Mouse (Mus musculus): ENCODE measurements around the gene Pdlim4. TPM values are rescaled to one million over a fixed set of nuclear protein-coding genes. Genes with fewer than 3 reads are reported as not detected.

The Pdlim4 gene
- polyA plus RNA-seq, 1 experiment, result 26.0 TPM

DNA sequence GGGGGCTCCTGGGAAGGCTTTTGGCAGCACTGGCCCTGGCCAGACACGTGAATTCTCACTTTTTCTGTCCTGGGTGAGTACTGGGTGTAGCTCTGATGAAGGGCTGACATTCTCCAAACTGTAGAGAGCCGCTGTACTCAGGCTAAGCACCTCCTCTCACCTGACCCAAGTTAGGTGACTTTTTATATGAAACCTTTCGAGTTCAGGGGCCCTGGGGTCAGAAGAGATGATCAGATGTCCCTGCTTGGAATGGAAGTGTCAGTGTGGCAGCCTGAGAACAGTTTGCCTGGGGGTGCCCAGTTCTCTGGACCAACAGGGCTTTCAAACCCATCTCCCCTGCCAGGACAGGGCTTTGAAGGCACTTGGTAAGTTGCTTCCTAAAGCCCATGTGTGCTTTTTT is 39.3 kb upstream of the Pdlim4 start:
- DNase-seq (ENCODE audit: low read depth), result no peak

DNA sequence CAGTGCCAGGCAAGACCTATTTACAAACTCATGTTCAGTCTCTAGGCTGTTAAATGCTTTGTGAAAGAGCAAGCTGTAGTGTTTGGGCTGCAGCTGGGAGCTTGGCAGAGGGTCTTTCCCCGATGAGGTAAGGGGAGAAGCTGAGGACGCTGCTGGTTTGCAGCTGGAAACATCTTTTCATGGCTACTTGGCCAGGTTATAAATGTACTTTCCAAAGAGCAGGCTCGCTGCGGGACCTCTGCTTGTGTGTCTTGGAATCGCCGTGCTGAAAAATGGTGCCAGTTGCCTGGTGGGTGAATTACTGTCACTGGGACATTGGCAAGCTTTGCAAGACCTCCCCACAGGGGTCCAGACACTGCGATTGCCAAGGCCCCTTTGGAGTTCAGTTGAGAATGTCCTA is 38.4 kb upstream of the Pdlim4 start:
- TF ChIP-seq POLR2A (IDR thresholded peaks at IDR 0.05; ENCODE audit: borderline replicate concordance, extremely low read depth, insufficient read depth, insufficient read length, poor library complexity, severe bottlenecking) (no peak), CTCF (IDR thresholded peaks at IDR 0.05; ENCODE audit: borderline replicate concordance, extremely low read depth, insufficient read depth, insufficient read length) (no peak)
- DNase-seq (ENCODE audit: low read depth), result peak; percentile 54

More for the DNA sequence above, 39.3 kb upstream of the Pdlim4 start:
- TF ChIP-seq POLR2A (IDR thresholded peaks at IDR 0.05; ENCODE audit: borderline replicate concordance, extremely low read depth, insufficient read depth, insufficient read length, poor library complexity, severe bottlenecking), result no peak
- no peak for TF ChIP-seq CTCF (IDR thresholded peaks at IDR 0.05; ENCODE audit: borderline replicate concordance, extremely low read depth, insufficient read depth, insufficient read length)

DNA sequence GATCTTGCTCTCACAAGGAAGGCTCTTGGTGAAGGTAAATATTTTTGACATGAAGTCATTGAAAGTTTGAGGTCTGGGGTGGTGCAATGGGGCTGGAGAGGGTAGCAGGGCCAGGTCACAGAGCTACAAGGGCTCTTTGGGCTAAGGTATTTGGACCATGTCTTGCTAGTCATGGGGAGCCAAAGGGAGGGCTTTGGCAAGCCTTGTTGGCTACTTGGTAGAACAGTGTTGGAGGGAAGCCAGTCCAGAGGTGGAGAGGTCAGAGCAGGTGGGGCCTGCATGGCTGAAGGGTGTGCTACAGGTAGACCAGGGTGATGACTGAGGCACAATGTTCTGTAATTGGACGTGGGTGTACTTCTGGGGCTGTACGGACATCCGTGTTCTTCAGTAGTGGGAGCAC is 37.9 kb upstream of the Pdlim4 start:
- no peak for DNase-seq (ENCODE audit: low read depth)
- TF ChIP-seq POLR2A (IDR thresholded peaks at IDR 0.05; ENCODE audit: borderline replicate concordance, extremely low read depth, insufficient read depth, insufficient read length, poor library complexity, severe bottlenecking) (no peak), CTCF (IDR thresholded peaks at IDR 0.05; ENCODE audit: borderline replicate concordance, extremely low read depth, insufficient read depth, insufficient read length) (no peak)

DNA sequence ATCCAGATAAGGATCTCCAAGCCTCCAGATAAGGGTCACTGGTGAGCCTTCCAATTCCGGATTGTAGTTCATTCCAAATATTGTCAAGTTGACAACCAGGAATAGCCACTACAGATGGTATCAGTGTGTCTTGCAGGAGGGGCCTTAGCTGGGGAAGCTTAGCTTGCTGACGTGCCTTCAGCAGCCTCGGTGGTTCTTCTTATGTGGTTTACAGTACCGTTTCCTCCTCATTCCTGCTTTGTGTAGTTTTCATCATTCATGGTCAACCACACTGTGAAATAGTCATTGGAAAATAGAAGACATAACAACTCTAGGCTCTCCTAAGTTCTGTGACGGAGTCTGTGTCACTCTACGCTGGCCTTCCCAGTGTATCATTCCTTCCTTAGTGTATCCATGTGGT is 36.2 kb upstream of the Pdlim4 start:
- no peak for DNase-seq (ENCODE audit: low read depth)
- TF ChIP-seq POLR2A (IDR thresholded peaks at IDR 0.05; ENCODE audit: borderline replicate concordance, extremely low read depth, insufficient read depth, insufficient read length, poor library complexity, severe bottlenecking) (no peak), CTCF (IDR thresholded peaks at IDR 0.05; ENCODE audit: borderline replicate concordance, extremely low read depth, insufficient read depth, insufficient read length) (no peak)

DNA sequence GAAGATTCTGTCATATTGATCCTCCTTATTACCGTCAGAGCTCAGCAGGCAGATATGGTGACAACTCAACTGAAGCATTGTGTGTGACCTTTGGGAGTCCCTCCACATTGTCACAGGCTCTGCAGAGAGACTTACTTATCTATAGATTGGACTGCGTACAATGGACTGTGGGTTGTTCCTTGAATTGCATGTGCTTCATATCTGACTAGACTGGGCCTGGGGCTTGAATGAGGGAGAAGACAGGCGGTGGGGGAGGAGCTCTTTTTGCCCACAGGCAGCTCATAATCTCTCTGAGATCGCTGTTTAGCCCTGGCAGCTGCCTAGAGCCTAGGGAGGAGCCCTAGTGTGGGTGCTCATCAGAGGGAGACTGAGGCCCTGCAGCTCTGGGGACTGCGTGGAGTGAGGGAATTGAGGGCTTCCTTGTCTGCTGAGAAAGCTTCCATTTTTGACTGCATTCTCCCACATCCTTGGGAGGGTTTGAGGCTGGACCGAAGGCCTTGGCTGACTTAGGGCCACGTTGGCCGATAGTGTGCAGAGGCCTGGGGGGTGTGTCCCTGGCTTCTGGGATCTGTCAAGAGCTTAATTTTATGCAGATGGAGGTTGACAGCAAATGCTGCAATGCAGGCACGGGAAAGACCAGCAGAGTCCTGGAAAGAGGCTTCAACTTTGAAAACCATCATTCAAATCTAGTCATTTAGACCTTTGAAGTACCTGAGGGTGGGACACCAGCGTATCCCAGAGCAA is 34.1 kb upstream of the Pdlim4 start:
- TF ChIP-seq CTCF (IDR thresholded peaks at IDR 0.05; ENCODE audit: borderline replicate concordance, extremely low read depth, insufficient read depth, insufficient read length) (no peak), POLR2A (IDR thresholded peaks at IDR 0.05; ENCODE audit: borderline replicate concordance, extremely low read depth, insufficient read depth, insufficient read length, poor library complexity, severe bottlenecking) (no peak)
- DNase-seq (ENCODE audit: low read depth), result no peak

GRCm38 (mm10) chr11:54101701-54102100 is 32.9 kb upstream of the Pdlim4 start:
- no peak for DNase-seq (ENCODE audit: low read depth)
- TF ChIP-seq CTCF (IDR thresholded peaks at IDR 0.05; ENCODE audit: borderline replicate concordance, extremely low read depth, insufficient read depth, insufficient read length) (no peak), POLR2A (IDR thresholded peaks at IDR 0.05; ENCODE audit: borderline replicate concordance, extremely low read depth, insufficient read depth, insufficient read length, poor library complexity, severe bottlenecking) (no peak)

DNA sequence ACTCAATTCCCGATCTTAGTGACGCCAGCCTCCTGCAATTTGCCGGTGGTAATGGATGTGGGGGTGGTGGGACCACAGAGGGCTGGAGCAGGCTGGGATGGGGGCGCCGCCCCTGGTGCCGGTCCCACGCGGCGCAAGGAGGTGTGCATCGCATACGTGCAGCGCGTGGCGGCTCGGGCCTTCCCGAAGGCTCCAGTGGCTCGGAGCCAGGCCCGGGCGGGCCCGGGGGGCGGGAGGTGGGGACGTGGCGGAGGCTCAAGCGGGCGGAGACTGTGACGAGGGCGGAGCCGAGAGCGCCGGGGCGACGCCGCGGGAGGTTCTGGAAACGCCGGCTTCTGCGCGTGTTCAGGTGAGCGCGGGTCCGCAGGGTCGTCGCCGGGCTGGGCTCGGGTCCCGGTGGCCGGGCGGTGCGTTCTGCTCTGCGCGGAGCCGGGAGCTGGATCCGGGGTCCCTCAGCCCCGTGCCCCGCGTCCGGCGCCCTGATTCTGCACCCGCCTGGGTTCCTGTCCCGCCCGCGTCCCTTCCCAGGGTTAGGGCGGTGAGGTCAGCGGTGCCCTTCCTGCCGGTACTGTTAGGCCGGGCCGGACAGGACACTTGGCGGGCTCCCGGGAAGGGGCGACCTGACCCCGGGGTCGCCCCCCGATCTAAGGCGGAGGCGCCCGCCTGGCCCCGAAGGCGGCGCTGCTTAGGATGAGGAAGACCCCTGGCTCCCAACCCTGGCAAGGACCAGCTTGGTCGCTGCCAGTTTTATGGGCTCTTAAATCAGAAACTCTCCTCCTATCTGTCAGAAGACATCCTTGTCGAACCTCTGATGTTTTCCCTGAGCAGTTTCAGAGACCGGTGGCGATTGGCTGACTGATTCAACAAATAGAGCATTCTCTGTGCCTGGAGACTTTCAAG is 32.1 kb upstream of the Pdlim4 start:
- DNase-seq (ENCODE audit: low read depth), result peak; percentile 84
- TF ChIP-seq CTCF (IDR thresholded peaks at IDR 0.05; ENCODE audit: borderline replicate concordance, extremely low read depth, insufficient read depth, insufficient read length), result no peak
- no peak for TF ChIP-seq POLR2A (IDR thresholded peaks at IDR 0.05; ENCODE audit: borderline replicate concordance, extremely low read depth, insufficient read depth, insufficient read length, poor library complexity, severe bottlenecking)

DNA sequence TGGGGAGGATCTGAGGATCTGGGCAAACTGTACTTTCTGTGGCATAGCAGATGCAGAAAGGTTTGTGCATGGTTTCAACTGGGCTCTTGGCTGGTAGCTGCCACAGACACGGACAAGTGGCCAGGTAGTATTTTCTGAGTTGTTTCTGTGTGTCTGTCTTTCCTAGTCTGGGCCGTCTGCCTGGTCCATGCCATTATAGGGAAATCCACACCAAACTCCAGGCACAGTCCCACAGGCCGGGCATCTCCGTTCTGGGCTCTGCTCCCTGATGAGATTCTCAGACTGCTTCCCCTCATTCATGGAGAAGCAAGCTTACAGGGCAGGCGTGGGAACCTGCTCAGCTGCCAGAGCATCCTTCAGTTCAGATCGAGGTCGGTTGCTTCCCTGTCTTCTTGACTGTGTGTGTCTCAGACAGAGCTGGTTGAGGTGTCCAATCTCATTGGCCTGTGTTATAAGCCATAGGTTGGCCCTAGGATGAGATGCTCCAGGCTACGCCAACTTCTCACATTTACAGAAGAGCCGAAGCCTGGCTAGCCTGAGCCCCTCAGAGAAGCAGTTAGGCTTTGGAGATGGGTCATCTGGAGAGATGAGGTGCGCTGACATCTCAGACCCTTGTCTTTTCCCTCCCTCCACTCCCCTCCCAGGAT is 31.4 kb upstream of the Pdlim4 start, which contains the start of gene P4ha2:
TSS of gene P4ha2 (plus strand) at position 51 of the 647 bp plus-strand sequence.
- TF ChIP-seq POLR2A (IDR thresholded peaks at IDR 0.05; ENCODE audit: borderline replicate concordance, extremely low read depth, insufficient read depth, insufficient read length, poor library complexity, severe bottlenecking) (no peak), CTCF (IDR thresholded peaks at IDR 0.05; ENCODE audit: borderline replicate concordance, extremely low read depth, insufficient read depth, insufficient read length) (no peak)
- no peak for DNase-seq (ENCODE audit: low read depth)

DNA sequence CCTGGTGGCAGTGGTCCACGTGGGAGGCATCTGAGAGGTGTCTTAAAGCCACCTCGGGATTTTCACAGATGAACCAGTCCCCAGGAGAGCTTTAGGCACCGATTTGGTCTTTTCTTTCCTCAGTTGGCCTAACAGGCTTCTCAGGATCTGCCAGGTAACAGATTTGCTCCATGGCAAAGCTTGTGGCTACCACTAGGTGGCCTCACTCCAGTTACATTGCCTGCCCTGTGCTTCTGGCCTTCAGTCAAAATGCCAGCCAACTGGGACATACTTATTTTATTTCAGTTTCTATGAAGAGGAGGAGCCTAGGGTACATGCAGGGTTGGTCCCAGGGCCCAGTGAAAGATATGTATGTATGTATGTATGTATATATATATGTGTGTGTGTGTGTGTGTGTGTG is 24.2 kb upstream of the Pdlim4 start:
- TF ChIP-seq POLR2A (IDR thresholded peaks at IDR 0.05; ENCODE audit: borderline replicate concordance, extremely low read depth, insufficient read depth, insufficient read length, poor library complexity, severe bottlenecking) (no peak), CTCF (IDR thresholded peaks at IDR 0.05; ENCODE audit: borderline replicate concordance, extremely low read depth, insufficient read depth, insufficient read length) (peak; percentile 81)

GRCm38 (mm10) chr11:54092188-54092587 is 23.4 kb upstream of the Pdlim4 start:
- TF ChIP-seq CTCF (IDR thresholded peaks at IDR 0.05; ENCODE audit: borderline replicate concordance, extremely low read depth, insufficient read depth, insufficient read length) (no peak), POLR2A (IDR thresholded peaks at IDR 0.05; ENCODE audit: borderline replicate concordance, extremely low read depth, insufficient read depth, insufficient read length, poor library complexity, severe bottlenecking) (no peak)
- no peak for DNase-seq (ENCODE audit: low read depth)

More for the DNA sequence above, 24.2 kb upstream of the Pdlim4 start:
- peak; percentile 65 for DNase-seq (ENCODE audit: low read depth)

DNA sequence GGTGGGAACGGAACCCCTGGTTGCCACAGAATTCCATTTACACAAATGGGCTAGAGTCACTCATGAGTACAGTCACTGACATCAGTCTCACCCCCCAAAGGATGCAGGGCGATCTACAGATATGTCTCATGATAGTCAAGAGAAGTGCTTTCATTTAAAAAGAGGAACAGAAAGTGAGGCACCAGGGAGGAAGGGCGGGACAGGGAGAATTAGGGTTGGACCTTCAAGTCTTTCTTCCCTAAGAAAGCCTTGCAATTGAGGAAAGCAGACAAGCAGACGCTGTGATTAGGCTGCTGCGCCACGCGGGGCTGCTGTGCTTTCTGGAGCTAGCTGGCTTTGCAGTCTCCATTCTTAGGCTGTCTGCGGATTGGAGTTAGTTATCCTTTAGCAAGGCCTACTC is 22.9 kb upstream of the Pdlim4 start:
- peak; percentile 37 for DNase-seq (ENCODE audit: low read depth)
- no peak for TF ChIP-seq POLR2A (IDR thresholded peaks at IDR 0.05; ENCODE audit: borderline replicate concordance, extremely low read depth, insufficient read depth, insufficient read length, poor library complexity, severe bottlenecking)
- no peak for TF ChIP-seq CTCF (IDR thresholded peaks at IDR 0.05; ENCODE audit: borderline replicate concordance, extremely low read depth, insufficient read depth, insufficient read length)

Data from brain, embryonic 14.5 days (tissue).